Mouse (Mus musculus) testis, adult 10 weeks (tissue): Measurements from ENCODE around the gene Rbm45. TPM values are rescaled to one million over a fixed set of nuclear protein-coding genes. Genes with fewer than 3 reads are reported as not detected.

Experiments used
- polyA plus RNA-seq: library from polyadenylated mRNA; stranded (reverse); fragments of 350-450 nt; fragmentation: Illumina TruSeq; extraction: RNeasy Lipid Tissue Mini Kit (QIAGEN cat#74804); gene quantifications from one replicate; pipeline ENCODE4 v1.2.3, GENCODE M21; 2014; ENCODE audit warnings: low read depth, low replicate concordance

The Rbm45 gene
- polyA plus RNA-seq, result 13.1 TPM

DNA sequence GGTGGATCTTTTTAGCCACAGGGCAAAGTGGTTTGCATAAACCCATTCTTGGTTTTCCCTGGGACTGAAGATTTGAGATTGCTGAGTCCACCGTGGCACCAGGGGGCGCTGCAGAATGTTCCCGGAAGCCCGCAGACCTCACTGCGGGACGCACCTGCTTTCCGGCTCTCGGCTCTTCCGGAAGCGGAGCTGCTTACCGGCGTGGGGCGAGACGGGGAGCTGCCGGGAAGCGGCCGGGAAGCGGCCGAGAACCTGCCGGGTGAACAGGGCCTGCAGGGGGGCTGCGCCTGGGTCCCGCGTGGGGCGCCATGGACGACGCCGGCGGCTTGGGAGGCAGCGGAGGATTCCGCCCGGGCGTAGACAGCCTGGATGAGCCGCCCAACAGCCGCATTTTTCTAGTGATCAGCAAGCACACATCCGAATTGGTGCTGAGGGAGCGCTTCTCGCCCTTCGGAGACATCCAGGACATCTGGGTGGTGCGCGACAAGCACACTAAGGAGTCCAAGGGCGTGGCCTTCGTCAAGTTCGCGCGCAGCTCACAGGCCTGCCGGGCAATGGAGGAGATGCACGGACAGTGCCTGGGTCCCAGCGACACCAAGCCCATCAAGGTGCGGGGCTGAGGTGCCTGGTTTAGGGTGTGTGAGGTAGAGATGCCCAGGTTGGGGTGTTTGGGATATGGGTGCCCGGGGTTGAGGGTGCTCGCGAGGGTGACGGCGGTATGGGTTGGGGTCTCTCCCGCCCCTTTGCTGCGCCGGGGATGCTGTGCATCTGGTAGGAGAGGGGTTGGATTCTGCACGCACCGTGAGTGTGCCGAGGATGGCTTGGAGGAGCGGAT is at the start of gene Rbm45:
Gene Rbm45, plus strand, starts transcription at position 164 of the 835 bp plus-strand sequence.

DNA sequence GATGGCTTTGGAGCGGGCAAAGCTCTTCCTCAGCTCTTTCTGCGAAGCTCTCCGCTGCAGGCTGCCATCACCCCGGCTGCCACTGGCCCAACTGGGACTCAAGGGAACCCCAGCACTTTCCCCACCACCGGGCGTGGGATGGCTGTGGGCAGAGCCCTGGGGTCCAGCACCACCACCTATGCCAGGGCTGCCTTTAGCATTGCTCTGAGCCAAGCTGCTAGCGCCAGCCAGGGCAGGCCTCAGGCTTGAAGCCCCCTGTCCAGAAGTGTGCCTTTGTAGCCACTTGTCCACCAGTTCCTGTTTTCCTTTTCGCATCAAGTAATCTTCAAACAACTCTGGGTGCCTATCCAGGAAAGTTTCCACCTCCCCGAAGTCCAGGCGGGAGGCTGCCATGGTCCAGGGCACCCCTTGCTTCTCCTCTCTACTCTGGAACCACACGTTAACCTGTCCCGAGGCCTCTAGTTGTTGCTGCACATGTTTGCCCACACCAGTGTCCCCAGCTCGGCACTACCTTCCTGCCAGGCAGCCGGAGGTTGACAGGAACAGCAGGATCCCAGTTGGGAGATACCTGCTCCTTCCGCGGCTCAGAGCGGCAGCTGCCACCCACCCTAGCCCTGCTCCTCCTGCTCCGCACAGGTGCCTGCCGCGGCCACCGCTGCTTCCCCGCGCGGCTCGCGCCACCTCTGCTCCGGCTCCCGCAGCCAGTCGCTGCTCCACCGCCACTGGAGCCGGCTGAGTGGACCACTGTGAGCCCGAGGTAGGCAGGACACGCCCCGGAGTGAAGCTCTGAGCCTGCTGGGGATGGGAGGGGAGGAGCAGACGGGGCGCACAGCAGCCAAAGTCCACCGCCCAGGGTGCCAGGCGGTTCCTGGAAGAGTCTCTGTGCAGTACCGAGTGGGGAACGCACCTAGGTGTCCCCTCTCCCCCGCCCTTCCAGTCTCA is 31.3 kb upstream of the Rbm45 start, which contains the start of gene Pde11a:
Gene Pde11a, minus strand, starts transcription at position 560 of the 942 bp plus-strand sequence.

DNA sequence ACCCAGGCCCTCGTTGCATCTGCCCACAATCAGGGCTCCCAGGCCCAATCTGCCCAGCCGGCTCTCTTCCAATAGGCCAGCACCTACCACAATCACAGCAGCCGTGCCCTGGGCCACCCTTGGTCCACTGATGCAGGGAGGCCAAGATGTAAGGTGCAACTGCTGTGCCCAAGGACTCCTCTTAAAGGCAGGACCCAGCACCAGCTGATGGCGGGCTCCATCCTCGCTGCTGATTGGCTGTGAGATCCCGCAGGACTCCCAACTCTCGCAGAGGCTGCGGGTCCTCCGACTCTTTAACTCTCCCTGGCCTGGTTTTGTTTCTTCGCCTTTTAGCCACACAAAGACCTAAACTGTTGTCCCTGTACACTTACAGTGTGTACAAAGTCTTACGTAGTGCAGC is 9.6 kb upstream of the Rbm45 start, which contains the start of gene Cyct:
Gene Cyct, minus strand, starts transcription at position 225 of the 400 bp plus-strand sequence.

DNA sequence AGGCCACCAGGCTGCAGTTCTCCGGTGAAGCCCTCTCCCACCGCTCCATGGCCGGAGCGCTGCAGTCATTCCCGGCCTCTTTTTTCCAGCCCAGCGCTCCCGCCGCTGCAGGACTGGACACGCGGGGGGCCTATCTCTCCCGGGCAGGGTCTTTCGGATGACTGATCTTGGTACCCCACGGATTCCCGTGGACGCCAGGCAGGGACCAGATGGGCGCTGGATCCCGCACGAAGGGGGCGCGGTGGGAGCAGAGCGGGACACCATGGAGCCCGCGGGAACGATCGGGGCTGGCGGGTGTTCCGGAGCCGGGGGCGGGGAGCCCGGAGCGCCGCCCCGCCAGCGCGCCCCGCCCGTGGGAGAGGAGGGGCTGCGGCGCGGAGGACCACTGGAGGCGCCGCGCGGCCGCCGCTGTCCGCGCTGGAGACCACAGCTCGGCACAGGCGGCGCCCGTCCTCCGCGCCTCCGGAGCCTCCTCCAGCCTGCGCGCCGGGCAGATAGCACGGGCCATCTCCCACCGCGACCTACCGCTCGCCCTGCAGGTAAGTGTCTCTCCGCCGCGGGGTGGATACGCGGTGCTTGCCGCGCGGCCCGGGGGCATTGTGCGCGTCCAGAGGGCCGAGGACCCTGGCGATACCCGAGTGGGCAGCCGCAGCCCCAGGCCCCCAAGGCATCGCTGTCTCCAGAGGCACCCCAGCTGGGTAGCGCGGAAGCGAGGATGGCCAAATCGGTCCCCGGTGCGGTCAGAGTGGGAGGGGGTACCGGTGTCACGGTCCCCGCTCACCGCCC is 36.6 kb downstream of the Rbm45 start, which contains the start of gene Osbpl6:
Gene Osbpl6, plus strand, starts transcription at position 358 of the 786 bp plus-strand sequence.

Other genes with a start within 250 kb of the Rbm45 start
- gene Pde11a, start 31.2 kb upstream of the Rbm45 start, polyA plus RNA-seq, result 0.52 TPM
- gene Cyct, start 9.5 kb upstream of the Rbm45 start, polyA plus RNA-seq, result 395 TPM
- gene Osbpl6, start 36.5 kb downstream of the Rbm45 start, polyA plus RNA-seq, result 0.20 TPM